Mouse (Mus musculus): ENCODE measurements around the gene Gm11027. TPM values are rescaled to one million over a fixed set of nuclear protein-coding genes. Genes with fewer than 3 reads are reported as not detected.
A peak's percentile ranks its signal among the peaks of the same experiment; 100 is the strongest.
"Not testable (repeated sequence)": the region's sequence is repeated elsewhere in the genome, so short reads cannot be mapped to it uniquely, and the experiment has no call there.

Gm11027 gene
- polyA plus RNA-seq (2015; fragmentation: Nextera tagmentation; extraction: Ambion mirVana): not detected in 2 replicates

GRCm38 (mm10) chr12:116275086-116275485, at the start of gene Gm11027:
TSS of gene Gm11027 (plus strand) at chr12:116275386.
- not testable (repeated sequence) for H3K4me1 ChIP-seq; H3K9ac ChIP-seq; H3K36me3 ChIP-seq; H3K4me3 ChIP-seq; H3K9me3 ChIP-seq; H3K27ac ChIP-seq (replicated peaks); H3K4me2 ChIP-seq; ATAC-seq (ENCODE audit: extremely low read depth, insufficient number of reproducible peaks, low FRiP score, low TSS enrichment)
- H3K27me3 ChIP-seq (replicated peaks): peaks cover 57% of the 10 kb centered on the region
- WGBS: 71% methylated on average over 2 of the region's 2 CpGs

- H3K27ac ChIP-seq (replicated peaks): no peak overlapping the region
- H3K36me3 ChIP-seq: 0 out of 2 replicates have a peak, but pooled peaks cover 8% of the 10 kb centered on the region
- H3K4me2 ChIP-seq: no peak overlapping the region
- H3K9me3 ChIP-seq: no peaks in the 10 kb centered on the region
- WGBS: 77% methylated on average over 10 of the region's 10 CpGs
- H3K4me3 ChIP-seq: no peak overlapping the region
- H3K4me1 ChIP-seq: no peaks in the 10 kb centered on the region
- H3K9ac ChIP-seq: no peak overlapping the region
- H3K27me3 ChIP-seq (replicated peaks): no peaks in the 10 kb centered on the region
- ATAC-seq (ENCODE audit: extremely low read depth, insufficient number of reproducible peaks, low FRiP score, low TSS enrichment): no peak
Observed at GRCm38 (mm10) chr12:116226289-116227057, 48.7 kb upstream of the Gm11027 start.

DNA sequence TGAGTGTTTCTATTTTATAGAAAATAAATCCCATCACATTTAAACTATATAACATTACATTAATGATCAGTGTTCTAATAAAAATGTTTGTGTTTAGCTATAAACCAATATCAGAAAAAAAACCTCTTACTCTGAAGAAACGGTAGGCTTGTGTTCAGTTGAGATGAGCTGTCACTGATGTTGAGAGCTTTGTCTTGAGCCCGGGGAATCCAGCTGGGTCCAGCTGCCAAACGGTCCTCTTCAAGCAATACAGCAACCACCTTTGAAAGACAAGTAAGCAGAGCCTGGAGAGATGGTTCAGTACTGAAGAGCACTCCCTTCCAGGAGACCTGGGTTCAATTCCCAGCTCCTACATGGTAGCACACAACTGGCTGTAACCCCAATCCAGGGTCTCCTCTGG, 45.7 kb upstream of the Gm11027 start:
- Histone ChIP-seq H3K9ac (no peak overlapping the region), H3K4me2 (no peak overlapping the region), H3K4me1 (0 out of 2 replicates have a peak, but pooled peaks cover 5% of the 10 kb centered on the region), H3K36me3 (no peaks in the 10 kb centered on the region), H3K27ac (replicated peaks) (no peak overlapping the region), H3K4me3 (no peak overlapping the region), H3K9me3 (no peaks in the 10 kb centered on the region), H3K27me3 (replicated peaks) (no peaks in the 10 kb centered on the region)
- 69% methylated on average over 3 of the region's 3 CpGs for WGBS
- ATAC-seq (ENCODE audit: extremely low read depth, insufficient number of reproducible peaks, low FRiP score, low TSS enrichment): no peak

DNA sequence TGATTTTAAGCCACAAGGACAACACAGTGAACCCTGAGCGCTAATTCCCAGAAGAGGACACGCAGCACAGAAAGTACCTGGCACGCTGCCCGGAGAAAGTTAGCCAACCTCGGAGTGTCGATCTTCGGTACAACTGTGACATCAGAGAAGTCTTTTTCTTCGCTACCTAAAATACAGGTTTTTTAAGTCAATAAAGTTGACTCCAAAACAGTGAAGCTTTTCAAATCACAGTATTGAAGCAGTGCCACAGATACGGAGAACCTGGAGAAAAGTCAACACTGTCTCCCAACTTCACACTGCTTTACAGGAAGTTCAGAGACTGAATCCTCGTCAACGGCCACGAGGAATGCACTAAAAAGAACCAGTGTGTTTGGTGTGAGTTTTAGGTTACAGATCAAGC, 43.6 kb upstream of the Gm11027 start:
- no peak overlapping the region for H3K4me3 ChIP-seq
- no peak for ATAC-seq (ENCODE audit: extremely low read depth, insufficient number of reproducible peaks, low FRiP score, low TSS enrichment)
- 45% methylated on average over 12 of the region's 12 CpGs for WGBS

GRCm38 (mm10) chr12:116232061-116232460, 43.1 kb upstream of the Gm11027 start:
- ATAC-seq (ENCODE audit: extremely low read depth, insufficient number of reproducible peaks, low FRiP score, low TSS enrichment): no peak
- 63% methylated on average over 1 of the region's 1 CpGs for WGBS

More for the DNA sequence above, 43.6 kb upstream of the Gm11027 start:
- Histone ChIP-seq H3K4me1 (0 out of 2 replicates have a peak, but pooled peaks cover 5% of the 10 kb centered on the region), H3K27ac (replicated peaks) (no peak overlapping the region), H3K27me3 (replicated peaks) (no peaks in the 10 kb centered on the region), H3K36me3 (no peaks in the 10 kb centered on the region), H3K9ac (no peak overlapping the region), H3K4me2 (peak overlapping the region; percentile 50), H3K9me3 (no peaks in the 10 kb centered on the region)

DNA sequence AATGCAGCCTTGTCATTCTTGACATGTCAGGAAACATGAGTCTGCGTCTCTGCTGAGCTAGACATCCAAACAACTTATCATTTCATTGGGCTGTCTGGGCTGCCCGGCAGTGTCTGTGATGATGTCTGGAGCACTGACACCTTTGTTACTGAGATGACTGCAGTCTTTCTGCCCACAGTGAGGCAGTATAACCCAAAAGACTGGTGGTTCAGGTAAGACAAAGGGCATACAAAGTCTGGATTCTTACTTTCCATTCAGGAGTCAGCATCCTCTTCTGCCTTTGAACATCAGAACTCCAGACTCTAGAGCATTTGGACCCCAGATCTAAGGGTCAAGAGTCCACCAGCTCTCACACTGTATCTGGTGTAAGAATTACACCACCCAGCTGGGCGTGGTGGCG, 39.8 kb upstream of the Gm11027 start:
- ATAC-seq (ENCODE audit: extremely low read depth, insufficient number of reproducible peaks, low FRiP score, low TSS enrichment): no peak
- 0 out of 2 replicates have a peak, but pooled peaks cover 5% of the 10 kb centered on the region for H3K4me1 ChIP-seq
- peaks cover 3% of the 10 kb centered on the region; the same call in 1 of the 2 replicates for H3K36me3 ChIP-seq
- H3K9ac ChIP-seq: no peak overlapping the region
- H3K4me3 ChIP-seq: no peak overlapping the region
- H3K27ac ChIP-seq (replicated peaks): no peak overlapping the region
- no peaks in the 10 kb centered on the region for H3K9me3 ChIP-seq
- no peak overlapping the region for H3K4me2 ChIP-seq
- WGBS: 56% methylated on average over 4 of the region's 4 CpGs
- H3K27me3 ChIP-seq (replicated peaks): no peaks in the 10 kb centered on the region

More at GRCm38 (mm10) chr12:116232061-116232460, 43.1 kb upstream of the Gm11027 start:
- Histone ChIP-seq H3K9me3 (no peaks in the 10 kb centered on the region), H3K4me3 (no peak overlapping the region), H3K9ac (no peak overlapping the region), H3K4me1 (0 out of 2 replicates have a peak, but pooled peaks cover 5% of the 10 kb centered on the region), H3K4me2 (peak overlapping the region; percentile 50; the same call in 1 of the 2 replicates), H3K27me3 (replicated peaks) (no peaks in the 10 kb centered on the region), H3K36me3 (no peaks in the 10 kb centered on the region), H3K27ac (replicated peaks) (no peak overlapping the region)

- Histone ChIP-seq H3K36me3 (peaks cover 3% of the 10 kb centered on the region; the same call in 1 of the 2 replicates), H3K9ac (no peak overlapping the region), H3K9me3 (no peaks in the 10 kb centered on the region), H3K4me2 (no peak overlapping the region), H3K27me3 (replicated peaks) (no peaks in the 10 kb centered on the region), H3K4me1 (0 out of 2 replicates have a peak, but pooled peaks cover 4% of the 10 kb centered on the region), H3K27ac (replicated peaks) (no peak overlapping the region), H3K4me3 (no peak overlapping the region)
- 57% methylated on average over 3 of the region's 3 CpGs for WGBS
- no peak for ATAC-seq (ENCODE audit: extremely low read depth, insufficient number of reproducible peaks, low FRiP score, low TSS enrichment)
Observed at GRCm38 (mm10) chr12:116236658-116237057, 38.5 kb upstream of the Gm11027 start.

DNA sequence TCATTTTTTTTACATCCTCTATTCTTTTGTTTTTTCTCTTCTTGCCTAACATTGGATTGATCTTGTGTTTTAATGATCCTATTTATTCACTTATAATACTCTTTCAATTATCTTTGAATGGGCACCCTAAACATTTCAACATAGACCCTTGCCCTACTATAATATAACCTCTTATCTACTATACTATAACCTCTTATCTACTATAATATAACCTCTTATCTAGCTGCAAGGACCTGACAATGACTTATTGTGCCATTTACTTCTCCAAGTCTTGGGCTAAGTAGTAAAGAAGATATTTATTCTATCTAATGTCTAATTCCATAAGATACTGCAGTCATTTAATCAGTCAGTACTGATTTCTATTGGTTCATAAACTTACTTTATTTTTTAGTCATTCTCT, 36.8 kb upstream of the Gm11027 start:
- Histone ChIP-seq H3K4me1 (no peaks in the 10 kb centered on the region), H3K27me3 (replicated peaks) (no peaks in the 10 kb centered on the region), H3K9ac (no peak overlapping the region), H3K4me3 (no peak overlapping the region), H3K9me3 (no peaks in the 10 kb centered on the region), H3K4me2 (no peak overlapping the region), H3K36me3 (peaks cover 3% of the 10 kb centered on the region; the same call in 1 of the 2 replicates), H3K27ac (replicated peaks) (no peak overlapping the region)
- ATAC-seq (ENCODE audit: extremely low read depth, insufficient number of reproducible peaks, low FRiP score, low TSS enrichment): no peak

GRCm38 (mm10) chr12:116238803-116239202, 36.4 kb upstream of the Gm11027 start:
- H3K27ac ChIP-seq (replicated peaks): no peak overlapping the region
- no peaks in the 10 kb centered on the region for H3K9me3 ChIP-seq
- H3K4me2 ChIP-seq: no peak overlapping the region
- WGBS: 60% methylated on average over 3 of the region's 3 CpGs
- ATAC-seq (ENCODE audit: extremely low read depth, insufficient number of reproducible peaks, low FRiP score, low TSS enrichment): no peak
- no peak overlapping the region for H3K4me3 ChIP-seq
- H3K27me3 ChIP-seq (replicated peaks): no peaks in the 10 kb centered on the region
- peaks cover 3% of the 10 kb centered on the region; the same call in 1 of the 2 replicates for H3K36me3 ChIP-seq
- H3K9ac ChIP-seq: no peak overlapping the region
- no peaks in the 10 kb centered on the region for H3K4me1 ChIP-seq

- 74% methylated on average over 1 of the region's 1 CpGs for WGBS
- H3K9ac ChIP-seq: no peak overlapping the region
- peaks cover 8% of the 10 kb centered on the region; the same call in 1 of the 2 replicates for H3K36me3 ChIP-seq
- H3K4me2 ChIP-seq: no peak overlapping the region
- ATAC-seq (ENCODE audit: extremely low read depth, insufficient number of reproducible peaks, low FRiP score, low TSS enrichment): no peak
- no peak overlapping the region for H3K27ac ChIP-seq (replicated peaks)
- H3K4me1 ChIP-seq: no peaks in the 10 kb centered on the region
- H3K9me3 ChIP-seq: no peaks in the 10 kb centered on the region
- H3K4me3 ChIP-seq: no peak overlapping the region
- no peaks in the 10 kb centered on the region for H3K27me3 ChIP-seq (replicated peaks)
Observed at GRCm38 (mm10) chr12:116244601-116245000, 30.6 kb upstream of the Gm11027 start.

- H3K27me3 ChIP-seq (replicated peaks): peaks cover 13% of the 10 kb centered on the region; the same call in 1 of the 2 replicates
- H3K9ac ChIP-seq: no peak overlapping the region
- 31% methylated on average over 8 of the region's 8 CpGs for WGBS
- no peaks in the 10 kb centered on the region for H3K4me1 ChIP-seq
- no peak overlapping the region for H3K27ac ChIP-seq (replicated peaks)
- H3K36me3 ChIP-seq: peaks cover 4% of the 10 kb centered on the region
- no peak for ATAC-seq (ENCODE audit: extremely low read depth, insufficient number of reproducible peaks, low FRiP score, low TSS enrichment)
- no peak overlapping the region for H3K4me3 ChIP-seq
- H3K4me2 ChIP-seq: no peak overlapping the region
- no peaks in the 10 kb centered on the region for H3K9me3 ChIP-seq
Observed at GRCm38 (mm10) chr12:116254652-116255051, 20.5 kb upstream of the Gm11027 start.

Measured in heart, embryonic 13.5 days (tissue).